Mouse (Mus musculus): ENCODE results near the gene Wdr62. TPM values are rescaled to one million over a fixed set of nuclear protein-coding genes. Genes with fewer than 3 reads are reported as not detected.

The Wdr62 gene
- polyA plus RNA-seq, 1 experiment from 2014 or later: 9.7 TPM

GRCm38 (mm10) chr7:30194101-30194831 lies 86.0 kb downstream of the Wdr62 start:
- Histone ChIP-seq H3K9ac (replicated peaks; ENCODE audit: low read length) (peak overlapping the region; percentile 81), H3K36me3 (ENCODE audit: insufficient read depth, low read length) (peaks cover 22% of the 10 kb centered on the region), H3K9me3 (ENCODE audit: low read length) (no peaks in the 10 kb centered on the region), H3K4me2 (replicated peaks; ENCODE audit: low read depth, low read length) (peak overlapping the region; percentile 65), H3K27me3 (ENCODE audit: insufficient read depth, low read length) (no peaks in the 10 kb centered on the region), H3K27ac (ENCODE audit: low read length) (peak overlapping the region; percentile 89), H3K4me1 (ENCODE audit: insufficient read depth, low read length) (peaks cover 27% of the 10 kb centered on the region), H3K4me3 (ENCODE audit: low read length) (peak overlapping the region; percentile 91)
- WGBS: under 1% methylated on average over 26 of the region's 26 CpGs
- ATAC-seq (ENCODE audit: low FRiP score, low TSS enrichment): peak; percentile 7; the same call in 1 of the 2 replicates

GRCm38 (mm10) chr7:30193581-30194100 lies 86.6 kb downstream of the Wdr62 start:
- Histone ChIP-seq H3K9ac (replicated peaks; ENCODE audit: low read length) (peak overlapping the region; percentile 81), H3K4me1 (ENCODE audit: insufficient read depth, low read length) (peaks cover 27% of the 10 kb centered on the region), H3K36me3 (ENCODE audit: insufficient read depth, low read length) (peaks cover 28% of the 10 kb centered on the region), H3K27ac (ENCODE audit: low read length) (peak overlapping the region; percentile 89), H3K4me2 (replicated peaks; ENCODE audit: low read depth, low read length) (peak overlapping the region; percentile 65), H3K27me3 (ENCODE audit: insufficient read depth, low read length) (no peaks in the 10 kb centered on the region), H3K4me3 (ENCODE audit: low read length) (peak overlapping the region; percentile 91), H3K9me3 (ENCODE audit: low read length) (no peaks in the 10 kb centered on the region)
- ATAC-seq (ENCODE audit: low FRiP score, low TSS enrichment): peak; percentile 61
- WGBS: under 1% methylated on average over 26 of the region's 26 CpGs

GRCm38 (mm10) chr7:30193013-30193412 lies 87.2 kb downstream of the Wdr62 start:
- peak overlapping the region; percentile 91 for H3K4me3 ChIP-seq (ENCODE audit: low read length)
- WGBS: 22% methylated on average over 9 of the region's 9 CpGs
- no peak; the same call in 1 of the 2 replicates for ATAC-seq (ENCODE audit: low FRiP score, low TSS enrichment)
- H3K27ac ChIP-seq (ENCODE audit: low read length): peak overlapping the region; percentile 89
- no peaks in the 10 kb centered on the region for H3K9me3 ChIP-seq (ENCODE audit: low read length)
- H3K4me1 ChIP-seq (ENCODE audit: insufficient read depth, low read length): peaks cover 21% of the 10 kb centered on the region
- H3K27me3 ChIP-seq (ENCODE audit: insufficient read depth, low read length): no peaks in the 10 kb centered on the region
- peak overlapping the region; percentile 65 for H3K4me2 ChIP-seq (replicated peaks; ENCODE audit: low read depth, low read length)
- H3K36me3 ChIP-seq (ENCODE audit: insufficient read depth, low read length): peaks cover 35% of the 10 kb centered on the region
- H3K9ac ChIP-seq (replicated peaks; ENCODE audit: low read length): peak overlapping the region; percentile 81

- H3K4me3 ChIP-seq (ENCODE audit: low read length): no peak overlapping the region
- H3K4me2 ChIP-seq (replicated peaks; ENCODE audit: low read depth, low read length): no peak overlapping the region
- H3K27ac ChIP-seq (ENCODE audit: low read length): no peak overlapping the region
- no peaks in the 10 kb centered on the region for H3K27me3 ChIP-seq (ENCODE audit: insufficient read depth, low read length)
- no peak overlapping the region for H3K9ac ChIP-seq (replicated peaks; ENCODE audit: low read length)
- no peaks in the 10 kb centered on the region for H3K9me3 ChIP-seq (ENCODE audit: low read length)
- H3K36me3 ChIP-seq (ENCODE audit: insufficient read depth, low read length): peaks cover 44% of the 10 kb centered on the region
- no peak for ATAC-seq (ENCODE audit: low FRiP score, low TSS enrichment)
- H3K4me1 ChIP-seq (ENCODE audit: insufficient read depth, low read length): peaks cover 17% of the 10 kb centered on the region
- 86% methylated on average over 12 of the region's 12 CpGs for WGBS
These were observed 88.1 kb downstream of the Wdr62 start for GRCm38 (mm10) chr7:30192088-30192487.

Other genes starting within 250 kb of the Wdr62 start
- 4.1 TPM in 2 replicates for gene Zfp14, start 229.0 kb downstream of the Wdr62 start, polyA plus RNA-seq (2015; fragmentation: Nextera tagmentation; extraction: Ambion mirVana)
- gene Zfp82, start 207.5 kb downstream of the Wdr62 start, polyA plus RNA-seq (2015; fragmentation: Nextera tagmentation; extraction: Ambion mirVana): 5.8 and 6.6 TPM in 2 replicates
- 1.6 and 2.1 TPM in 2 replicates for gene Gm26920, start 190.0 kb downstream of the Wdr62 start, polyA plus RNA-seq (2015; fragmentation: Nextera tagmentation; extraction: Ambion mirVana)
- 12.5 and 13.6 TPM in 2 replicates for gene Zfp566, start 189.9 kb downstream of the Wdr62 start, polyA plus RNA-seq (2015; fragmentation: Nextera tagmentation; extraction: Ambion mirVana)
- gene Zfp260, start 185.6 kb downstream of the Wdr62 start, polyA plus RNA-seq (2015; fragmentation: Nextera tagmentation; extraction: Ambion mirVana): 112 and 116 TPM in 2 replicates
- gene Zfp382, start 158.5 kb downstream of the Wdr62 start, polyA plus RNA-seq (2015; fragmentation: Nextera tagmentation; extraction: Ambion mirVana): 11.7 and 12.0 TPM in 2 replicates
- gene Zfp146, start 110.7 kb downstream of the Wdr62 start, polyA plus RNA-seq (2015; fragmentation: Nextera tagmentation; extraction: Ambion mirVana): 12.6 and 15.6 TPM in 2 replicates
- 11.7 and 13.8 TPM in 2 replicates for gene Cox7a1, start 96.3 kb downstream of the Wdr62 start, polyA plus RNA-seq (2015; fragmentation: Nextera tagmentation; extraction: Ambion mirVana)
- 105 and 111 TPM in 2 replicates for gene Capns1, start 81.6 kb downstream of the Wdr62 start, polyA plus RNA-seq (2015; fragmentation: Nextera tagmentation; extraction: Ambion mirVana)
- gene Polr2i, start 48.5 kb downstream of the Wdr62 start, polyA plus RNA-seq (2015; fragmentation: Nextera tagmentation; extraction: Ambion mirVana): 145 and 146 TPM in 2 replicates
- gene Tbcb, start 48.1 kb downstream of the Wdr62 start, polyA plus RNA-seq (2015; fragmentation: Nextera tagmentation; extraction: Ambion mirVana): 180 and 206 TPM in 2 replicates
- not detected in 2 replicates for gene Ovol3, start 44.7 kb downstream of the Wdr62 start, polyA plus RNA-seq (2015; fragmentation: Nextera tagmentation; extraction: Ambion mirVana)
- 0.27 and 0.57 TPM in 2 replicates for gene Thap8, start 325 bp downstream of the Wdr62 start, polyA plus RNA-seq (2015; fragmentation: Nextera tagmentation; extraction: Ambion mirVana)
- gene Clip3, start 11.3 kb upstream of the Wdr62 start, polyA plus RNA-seq (2015; fragmentation: Nextera tagmentation; extraction: Ambion mirVana): 27.2 and 45.3 TPM in 2 replicates
- gene Alkbh6, start 28.3 kb upstream of the Wdr62 start, polyA plus RNA-seq (2015; fragmentation: Nextera tagmentation; extraction: Ambion mirVana): 106 and 107 TPM in 2 replicates
- gene Syne4, start 34.4 kb upstream of the Wdr62 start, polyA plus RNA-seq (2015; fragmentation: Nextera tagmentation; extraction: Ambion mirVana): 129 and 136 TPM in 2 replicates
- 2.3 and 3.7 TPM in 2 replicates for gene E130208F15Rik, start 41.3 kb upstream of the Wdr62 start, polyA plus RNA-seq (2015; fragmentation: Nextera tagmentation; extraction: Ambion mirVana)
- gene Sdhaf1, start 43.5 kb upstream of the Wdr62 start, polyA plus RNA-seq (2015; fragmentation: Nextera tagmentation; extraction: Ambion mirVana): 17.2 and 18.1 TPM in 2 replicates
- 6.8 and 8.3 TPM in 2 replicates for gene Lrfn3, start 82.4 kb upstream of the Wdr62 start, polyA plus RNA-seq (2015; fragmentation: Nextera tagmentation; extraction: Ambion mirVana)
- 29.3 and 31.4 TPM in 2 replicates for gene Tyrobp, start 133.3 kb upstream of the Wdr62 start, polyA plus RNA-seq (2015; fragmentation: Nextera tagmentation; extraction: Ambion mirVana)
- gene Hcst, start 139.4 kb upstream of the Wdr62 start, polyA plus RNA-seq (2015; fragmentation: Nextera tagmentation; extraction: Ambion mirVana): 0.63 and 0.84 TPM in 2 replicates
- 1.6 and 2.0 TPM in 2 replicates for gene Nfkbid, start 141.3 kb upstream of the Wdr62 start, polyA plus RNA-seq (2015; fragmentation: Nextera tagmentation; extraction: Ambion mirVana)
- 27.9 and 31.5 TPM in 2 replicates for gene Aplp1, start 165.1 kb upstream of the Wdr62 start, polyA plus RNA-seq (2015; fragmentation: Nextera tagmentation; extraction: Ambion mirVana)
- gene Kirrel2, start 177.3 kb upstream of the Wdr62 start, polyA plus RNA-seq (2015; fragmentation: Nextera tagmentation; extraction: Ambion mirVana): 0.78 and 1.1 TPM in 2 replicates
- gene Nphs1, start 177.9 kb upstream of the Wdr62 start, polyA plus RNA-seq (2015; fragmentation: Nextera tagmentation; extraction: Ambion mirVana): 5.4 and 5.5 TPM in 2 replicates
- gene Prodh2, start 213.2 kb upstream of the Wdr62 start, polyA plus RNA-seq (2015; fragmentation: Nextera tagmentation; extraction: Ambion mirVana): 21.1 and 27.6 TPM in 2 replicates

Measured in kidney, embryonic 16.5 days (tissue).